Mouse (Mus musculus): ENCODE results near the gene Capn7.

- TF ChIP-seq CTCF (IDR thresholded peaks at IDR 0.05; ENCODE audit: low read depth, low read length) (no peak), POLR2A (IDR thresholded peaks at IDR 0.05; ENCODE audit: extremely low read depth, insufficient read depth, low read length) (no peak)
Observed at GRCm38 (mm10) chr14:31369377-31369776, 32.9 kb downstream of the Capn7 start.

Measured in liver, adult 2 months (tissue).